Mouse (Mus musculus) heart, postnatal 14 days (tissue): ENCODE measurements at regions not wholly inside any gene's neighbourhood (a gene's known extent, or its start where the extent isn't known, plus 50 kb on each side); places are given as distances from the start of the nearest gene placed in this dataset.

Experiments used
- DNase-seq, 2 experiments: peaks; one replicate each; pipeline ENCODE4 v3.0.0; 2021 to 2022
- intact Hi-C: fragments of 180-260 bp; cut with DNase I; formaldehyde crosslinking; loops from one replicate; pipeline ENCODE4 v1.15.1; 2025

DNA sequence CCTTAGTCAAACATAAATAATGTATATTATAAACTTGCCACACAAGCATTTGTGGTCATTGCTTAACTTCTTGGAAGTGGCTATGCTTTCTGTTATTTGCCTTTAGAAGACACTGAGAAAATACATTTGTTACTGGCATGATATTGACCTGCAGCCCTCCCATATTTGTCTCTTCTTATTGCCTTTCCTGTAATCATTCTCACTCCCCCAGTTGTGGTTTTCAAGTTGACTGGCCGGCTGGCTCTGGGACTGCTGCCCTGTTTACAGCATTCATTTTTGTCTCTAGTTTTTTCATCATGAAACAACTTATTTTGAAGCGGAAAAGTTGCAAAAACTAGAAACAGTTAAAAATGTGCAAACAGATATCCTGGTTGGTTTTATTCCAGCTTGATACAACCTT, 57.5 kb upstream of the Stc2 start:
- intact Hi-C loops, result no loop called here
- DNase-seq, result no peak
